Mouse (Mus musculus) myocyte (in vitro differentiated cells): Measurements from ENCODE around the gene Dhx16.

Experiments used
- CEBPB ChIP-seq: IDR thresholded peaks from 2 replicates; pipeline ENCODE4 v1.6.1; 2011; ENCODE audit warnings: mild to moderate bottlenecking, moderate library complexity; ENCODE audit not compliant: poor library complexity, insufficient read depth, severe bottlenecking
- E2F4 ChIP-seq: IDR thresholded peaks from one replicate; pipeline ENCODE4 v1.6.1; 2011; ENCODE audit warnings: mild to moderate bottlenecking, control low read depth, moderate library complexity; ENCODE audit not compliant: insufficient read depth
- MAX ChIP-seq: IDR thresholded peaks from one replicate; pipeline ENCODE4 v1.6.1; 2011; ENCODE audit warnings: low read depth, mild to moderate bottlenecking, control low read depth
- MYOD1 ChIP-seq, 3 experiments: IDR thresholded peaks; one replicate each; pipeline ENCODE4 v1.6.1; 2011; ENCODE audit warnings: control low read depth in 2 of 3, low read depth in 2 of 3, mild to moderate bottlenecking in 2 of 3, moderate library complexity in 1 of 3; ENCODE audit not compliant: insufficient read length in 2 of 3, control insufficient read depth in 1 of 3
- MYOG ChIP-seq, 3 experiments: IDR thresholded peaks; one replicate each; pipeline ENCODE4 v1.6.1; 2011; ENCODE audit warnings: control low read depth in 2 of 3, low read depth in 2 of 3, mild to moderate bottlenecking in 2 of 3; ENCODE audit not compliant: insufficient read length in 2 of 3, control insufficient read depth in 1 of 3, insufficient read depth in 1 of 3
- POLR2A ChIP-seq: IDR thresholded peaks from one replicate; pipeline ENCODE4 v1.6.1; 2011; ENCODE audit warnings: low read depth, mild to moderate bottlenecking, control low read depth, moderate library complexity; ENCODE audit not compliant: insufficient read length
- POLR2AphosphoS2 ChIP-seq: IDR thresholded peaks from one replicate; pipeline ENCODE4 v1.6.1; 2011; ENCODE audit warnings: low read depth, control low read depth; ENCODE audit not compliant: insufficient read length
- REST ChIP-seq: IDR thresholded peaks from one replicate; pipeline ENCODE4 v1.6.1; 2011; ENCODE audit warnings: mild to moderate bottlenecking, control low read depth, moderate library complexity; ENCODE audit not compliant: insufficient read depth, insufficient read length
- TCF12 ChIP-seq: IDR thresholded peaks from one replicate; pipeline ENCODE4 v1.6.1; 2011; ENCODE audit warnings: mild to moderate bottlenecking, control low read depth; ENCODE audit not compliant: poor library complexity, insufficient read depth, severe bottlenecking
- TCF3 ChIP-seq: IDR thresholded peaks from one replicate; pipeline ENCODE4 v1.6.1; 2011; ENCODE audit warnings: low read depth, control low read depth; ENCODE audit not compliant: insufficient read length
- USF1 ChIP-seq: IDR thresholded peaks from one replicate; pipeline ENCODE4 v1.6.1; 2011; ENCODE audit warnings: low read depth, mild to moderate bottlenecking, control low read depth, moderate library complexity

DNA sequence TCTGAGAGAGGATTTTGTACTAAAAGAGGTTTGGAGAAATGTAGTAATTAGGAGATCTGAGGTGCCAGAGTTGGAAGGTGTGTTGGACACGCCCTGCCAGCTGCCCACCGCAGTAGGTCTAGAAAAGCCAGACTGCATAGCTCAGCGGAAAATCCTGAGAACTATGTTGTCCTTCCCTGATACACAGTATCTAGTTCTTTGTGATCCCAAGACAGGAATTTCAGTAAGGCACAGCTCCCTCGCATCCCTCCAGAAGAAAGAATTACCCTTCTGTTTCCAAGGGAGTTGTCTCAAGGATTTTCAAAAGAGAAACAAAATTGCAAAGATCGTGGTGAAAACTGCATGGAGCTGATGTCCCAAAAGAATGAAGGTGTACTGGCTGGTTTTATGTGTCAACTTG is 41.0 kb upstream of the Dhx16 start:
- TF ChIP-seq E2F4 (no peak), TCF12 (no peak), MAX (no peak), USF1 (no peak), MYOD1 (IDR thresholded peaks at IDR 0.05; ENCODE audit: control insufficient read depth in 1 of 3, insufficient read length in 2 of 3, low read depth in 2 of 3) (peak in 1 of 3 experiments; percentile 13), CEBPB (no peak), POLR2AphosphoS2 (no peak), POLR2A (no peak), REST (no peak), TCF3 (no peak), MYOG (IDR thresholded peaks at IDR 0.05; ENCODE audit: control insufficient read depth in 1 of 3, insufficient read depth in 1 of 3, insufficient read length in 2 of 3, low read depth in 2 of 3) (peak in 1 of 3 experiments; percentile 36)
